Mouse (Mus musculus) liver, adult 10 weeks (tissue): ENCODE data around the gene Wdtc1. TPM values are rescaled to one million over a fixed set of nuclear protein-coding genes. Genes with fewer than 3 reads are reported as not detected.

Source experiments
- polyA plus RNA-seq: library from polyadenylated mRNA; stranded (reverse); fragments of 350-450 nt; fragmentation: Illumina TruSeq; extraction: RNeasy Lipid Tissue Mini Kit (QIAGEN cat#74804); gene quantifications from one replicate; pipeline ENCODE4 v1.2.3, GENCODE M21; 2014; ENCODE audit warnings: low read depth, low replicate concordance

Wdtc1 gene
- 7.5 TPM for polyA plus RNA-seq

DNA sequence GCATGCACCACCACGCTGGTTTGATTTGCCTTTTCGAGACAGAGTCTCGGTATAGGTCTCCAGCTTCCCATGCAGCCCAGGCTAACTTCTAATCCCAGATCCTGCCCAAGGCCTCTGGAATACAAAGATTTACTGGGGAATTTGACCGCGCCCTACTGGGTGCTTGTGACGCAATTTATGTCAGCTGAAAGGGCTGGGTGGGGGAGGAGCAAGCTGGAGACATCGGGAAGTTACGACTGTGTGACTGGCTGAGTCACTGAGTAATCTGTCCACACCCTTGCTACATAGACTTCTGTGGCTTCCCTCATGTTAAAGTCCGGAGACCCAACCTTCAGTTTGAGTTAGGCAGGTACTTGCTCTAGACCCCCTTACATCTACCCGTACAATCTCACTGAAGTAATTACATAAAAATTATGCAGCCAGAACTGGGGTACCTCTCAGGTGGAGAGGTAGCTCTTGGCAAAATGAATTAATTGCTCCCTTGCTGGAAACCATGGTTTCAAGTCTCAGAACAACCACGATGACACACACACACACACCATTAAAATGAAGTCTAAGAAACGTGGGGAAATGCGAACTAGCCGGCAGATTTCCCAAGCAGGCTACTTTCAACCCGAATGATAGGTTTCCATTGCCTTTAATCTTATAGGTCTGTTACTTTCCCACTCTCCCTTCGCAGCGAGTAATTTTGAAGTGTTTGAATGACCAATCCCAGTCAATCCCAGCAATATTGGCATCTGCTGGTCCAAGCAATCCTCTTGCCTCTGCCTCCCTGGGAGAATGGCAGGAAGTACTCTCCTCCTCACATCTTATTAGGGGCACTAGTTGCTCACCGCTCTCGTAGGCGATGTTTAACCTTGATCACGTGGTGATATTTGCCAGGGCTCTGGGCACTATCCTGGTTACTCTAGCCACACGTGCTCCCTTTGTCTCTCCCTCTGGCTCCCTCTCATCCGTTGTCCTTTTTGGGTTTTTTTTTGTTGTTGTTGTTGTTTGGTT, at the start of gene Wdtc1:
Gene Wdtc1, minus strand, starts transcription at position 115 of the 999 bp plus-strand sequence.

GRCm38 (mm10) chr4:133369553-133370297, 16.4 kb upstream of the Wdtc1 start, which contains the start of gene Slc9a1:
Gene Slc9a1 (plus strand): TSS chr4:133369706.

DNA sequence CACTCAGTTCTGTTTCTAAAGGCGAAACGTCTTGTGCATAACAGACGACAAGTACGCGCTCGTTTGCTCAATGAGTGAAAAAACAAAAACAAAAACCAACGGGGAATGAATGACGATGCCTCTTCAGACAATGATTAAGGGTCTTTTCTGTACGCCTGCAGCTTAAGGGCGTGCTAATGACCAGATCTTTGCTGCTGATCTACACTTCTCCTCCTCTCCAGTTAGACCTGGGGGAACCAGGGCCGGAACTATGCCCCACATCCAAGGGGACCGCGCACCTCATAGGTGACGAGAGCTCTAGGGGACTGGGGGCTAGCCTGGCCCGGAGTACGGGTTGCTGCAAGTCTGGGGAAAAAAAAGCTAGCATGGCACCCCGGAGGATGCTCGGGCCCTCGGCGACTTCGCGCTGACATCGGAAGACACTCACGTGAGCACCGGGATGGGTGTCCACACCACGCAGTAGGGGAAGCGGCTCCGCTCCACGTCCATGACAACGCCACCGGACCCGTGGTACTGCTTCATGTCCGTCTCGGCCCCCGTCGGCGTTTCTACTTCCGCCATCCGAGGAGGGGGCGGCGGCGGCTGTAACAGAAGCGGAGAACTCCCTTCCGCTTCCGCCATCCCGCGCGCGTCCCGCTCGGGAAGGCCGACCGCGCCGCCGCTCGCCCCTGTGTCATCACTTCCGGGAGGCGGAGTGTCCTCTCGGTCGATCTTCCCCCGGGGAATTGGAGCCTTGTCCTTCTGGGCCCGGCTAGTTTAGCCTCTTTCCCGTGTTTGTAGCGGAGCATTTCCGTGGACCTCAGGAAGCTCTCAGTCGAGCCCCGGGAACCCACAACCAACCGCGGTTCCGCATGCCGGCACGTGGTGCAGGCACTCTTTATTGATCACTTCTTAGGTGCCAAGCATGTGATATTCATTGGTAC, 75.9 kb downstream of the Wdtc1 start, which contains the start of gene Tmem222:
Gene Tmem222, minus strand, starts transcription at position 689 of the 923 bp plus-strand sequence.

GRCm38 (mm10) chr4:133262882-133263281, 90.4 kb downstream of the Wdtc1 start, which contains the start of gene Sytl1:
Gene Sytl1 (minus strand): TSS chr4:133263113.

Other genes starting within 250 kb of the Wdtc1 start
- gene Wasf2, start 223.0 kb downstream of the Wdtc1 start, polyA plus RNA-seq, result 13.8 TPM
- not detected for gene Cd164l2, start 141.3 kb downstream of the Wdtc1 start, polyA plus RNA-seq
- not detected for gene Gpr3, start 140.9 kb downstream of the Wdtc1 start, polyA plus RNA-seq
- gene Map3k6, start 112.7 kb downstream of the Wdtc1 start, polyA plus RNA-seq, result not detected
- not detected for gene Sytl1, start 90.4 kb downstream of the Wdtc1 start, polyA plus RNA-seq
- 3.8 TPM for gene Tmem222, start 75.7 kb downstream of the Wdtc1 start, polyA plus RNA-seq
- 0.48 TPM for gene Slc9a1, start 16.2 kb upstream of the Wdtc1 start, polyA plus RNA-seq
- gene Tent5b, start 126.7 kb upstream of the Wdtc1 start, polyA plus RNA-seq, result not detected
- gene Trnp1, start 145.1 kb upstream of the Wdtc1 start, polyA plus RNA-seq, result not detected
- gene Kdf1, start 165.5 kb upstream of the Wdtc1 start, polyA plus RNA-seq, result not detected
- gene Nudc, start 192.5 kb upstream of the Wdtc1 start, polyA plus RNA-seq, result 16.6 TPM
- gene Nr0b2, start 199.9 kb upstream of the Wdtc1 start, polyA plus RNA-seq, result 4.4 TPM
- not detected for gene Gpatch3, start 221.3 kb upstream of the Wdtc1 start, polyA plus RNA-seq
- gene Gpn2, start 230.9 kb upstream of the Wdtc1 start, polyA plus RNA-seq, result not detected
- not detected for gene Sfn, start 248.7 kb upstream of the Wdtc1 start, polyA plus RNA-seq